Mouse (Mus musculus): Measurements from ENCODE around the gene Bcas3. TPM values are rescaled to one million over a fixed set of nuclear protein-coding genes. Genes with fewer than 3 reads are reported as not detected.

Bcas3 gene
- polyA plus RNA-seq, 2 experiments, result 22.2 to 28.2 TPM

DNA sequence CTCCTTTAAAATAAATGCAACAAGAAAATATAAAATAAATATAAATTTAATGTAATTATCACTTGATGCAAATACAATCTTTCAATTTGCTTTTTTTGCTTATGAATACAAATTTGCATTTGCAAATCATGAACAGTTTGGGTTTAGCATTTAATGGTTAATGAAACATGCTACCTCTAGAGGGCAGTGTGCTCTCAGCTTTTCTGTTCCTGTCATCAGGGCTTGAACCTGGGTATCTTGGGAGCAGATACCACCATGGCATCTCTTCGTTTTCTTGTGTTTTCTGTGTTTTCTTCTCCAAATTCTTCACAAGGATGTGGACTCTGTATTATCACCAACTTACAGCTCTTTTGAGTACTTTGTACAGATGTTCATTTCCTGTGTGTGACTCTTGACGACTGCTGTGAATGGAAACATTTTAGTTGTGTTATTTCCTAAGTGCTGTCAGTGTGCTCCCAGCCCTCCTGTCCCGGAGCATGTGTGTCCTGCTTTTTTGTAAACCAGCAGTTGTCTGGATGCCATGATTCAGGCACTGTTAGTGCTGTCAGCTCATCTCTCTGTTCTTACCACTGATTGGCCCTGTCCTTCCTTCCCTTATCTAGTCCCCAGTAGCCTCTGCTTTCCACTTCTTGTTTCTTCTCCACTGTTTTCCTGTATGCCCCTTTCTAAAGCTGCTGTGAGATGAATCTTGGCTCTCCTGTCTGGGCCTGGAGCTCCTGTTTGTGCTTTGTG lies 165.2 kb downstream of the Bcas3 start:
- 33% methylated on average over 3 of the region's 3 CpGs for WGBS
- no peak overlapping the region for H3K9ac ChIP-seq (ENCODE audit: low read depth, low read length, severe bottlenecking)
- H3K27ac ChIP-seq (replicated peaks; ENCODE audit: low read depth, low read length), result no peak overlapping the region
- H3K36me3 ChIP-seq (ENCODE audit: control insufficient read depth, insufficient read depth, low read length), result no peaks in the 10 kb centered on the region
- H3K4me2 ChIP-seq (replicated peaks; ENCODE audit: low read depth, low read length, severe bottlenecking), result no peak overlapping the region
- no peaks in the 10 kb centered on the region for H3K9me3 ChIP-seq (ENCODE audit: control insufficient read depth, low read length)
- ATAC-seq (ENCODE audit: low FRiP score, low read depth) (no peak), DNase-seq (ENCODE audit: low spot score) (peak; percentile 77)
- H3K4me3 ChIP-seq (replicated peaks; ENCODE audit: low read length), result no peak overlapping the region
- TF ChIP-seq POLR2A (IDR thresholded peaks at IDR 0.05; ENCODE audit: borderline replicate concordance, extremely low read depth, insufficient read depth, insufficient read length), result no peak
- H3K4me1 ChIP-seq (ENCODE audit: control insufficient read depth, insufficient read depth, low read length), result no peaks in the 10 kb centered on the region
- H3K27me3 ChIP-seq (ENCODE audit: control insufficient read depth, insufficient read depth, low read length), result no peaks in the 10 kb centered on the region

DNA sequence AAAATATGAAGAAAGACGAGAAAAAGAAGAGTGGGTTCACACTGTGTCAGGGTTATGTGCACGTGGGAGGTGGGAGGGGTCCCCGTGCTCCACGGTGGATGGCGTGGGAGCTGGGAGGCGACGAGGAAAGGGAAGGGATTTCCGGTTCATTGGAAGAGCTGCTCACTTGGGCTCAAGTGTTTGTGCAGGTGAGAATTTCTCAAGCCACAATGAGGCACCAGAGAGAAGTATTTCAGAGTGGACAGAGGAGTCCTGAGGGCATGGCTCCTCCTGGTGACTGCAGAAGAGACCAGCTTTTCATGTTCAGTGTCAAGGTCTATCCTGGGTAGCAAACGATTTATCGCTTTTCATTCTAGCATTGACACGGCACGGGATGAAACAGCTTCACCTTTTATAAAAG lies 167.3 kb downstream of the Bcas3 start:
- H3K9ac ChIP-seq (ENCODE audit: low read depth, low read length, severe bottlenecking), result no peak overlapping the region
- H3K4me3 ChIP-seq (replicated peaks; ENCODE audit: low read length), result no peak overlapping the region
- H3K4me2 ChIP-seq (replicated peaks; ENCODE audit: low read depth, low read length, severe bottlenecking), result no peak overlapping the region
- TF ChIP-seq POLR2A (IDR thresholded peaks at IDR 0.05; ENCODE audit: borderline replicate concordance, extremely low read depth, insufficient read depth, insufficient read length), result no peak
- H3K9me3 ChIP-seq (ENCODE audit: control insufficient read depth, low read length), result no peaks in the 10 kb centered on the region
- DNase-seq (ENCODE audit: low spot score) (no peak), ATAC-seq (ENCODE audit: low FRiP score, low read depth) (no peak)
- no peak overlapping the region for H3K27ac ChIP-seq (replicated peaks; ENCODE audit: low read depth, low read length)
- peaks cover 5% of the 10 kb centered on the region; the same call in 1 of the 2 replicates for H3K27me3 ChIP-seq (ENCODE audit: control insufficient read depth, insufficient read depth, low read length)
- H3K36me3 ChIP-seq (ENCODE audit: control insufficient read depth, insufficient read depth, low read length), result no peaks in the 10 kb centered on the region
- peaks cover 17% of the 10 kb centered on the region for H3K4me1 ChIP-seq (ENCODE audit: control insufficient read depth, insufficient read depth, low read length)
- WGBS, result 73% methylated on average over 12 of the region's 12 CpGs

- Histone ChIP-seq H3K4me3 (replicated peaks; ENCODE audit: low read length) (no peak overlapping the region), H3K27ac (replicated peaks; ENCODE audit: low read depth, low read length) (no peak overlapping the region), H3K4me2 (replicated peaks; ENCODE audit: low read depth, low read length, severe bottlenecking) (no peak overlapping the region), H3K36me3 (ENCODE audit: control insufficient read depth, insufficient read depth, low read length) (no peaks in the 10 kb centered on the region), H3K4me1 (ENCODE audit: control insufficient read depth, insufficient read depth, low read length) (peaks cover 24% of the 10 kb centered on the region), H3K9ac (ENCODE audit: low read depth, low read length, severe bottlenecking) (no peak overlapping the region), H3K27me3 (ENCODE audit: control insufficient read depth, insufficient read depth, low read length) (peaks cover 6% of the 10 kb centered on the region), H3K9me3 (ENCODE audit: control insufficient read depth, low read length) (no peaks in the 10 kb centered on the region)
- WGBS, result 58% methylated on average over 4 of the region's 4 CpGs
- DNase-seq (ENCODE audit: low spot score) (no peak), ATAC-seq (ENCODE audit: low FRiP score, low read depth) (no peak)
- no peak for TF ChIP-seq POLR2A (IDR thresholded peaks at IDR 0.05; ENCODE audit: borderline replicate concordance, extremely low read depth, insufficient read depth, insufficient read length)
These were observed 168.0 kb downstream of the Bcas3 start for GRCm38 (mm10) chr11:85520996-85521395.

DNA sequence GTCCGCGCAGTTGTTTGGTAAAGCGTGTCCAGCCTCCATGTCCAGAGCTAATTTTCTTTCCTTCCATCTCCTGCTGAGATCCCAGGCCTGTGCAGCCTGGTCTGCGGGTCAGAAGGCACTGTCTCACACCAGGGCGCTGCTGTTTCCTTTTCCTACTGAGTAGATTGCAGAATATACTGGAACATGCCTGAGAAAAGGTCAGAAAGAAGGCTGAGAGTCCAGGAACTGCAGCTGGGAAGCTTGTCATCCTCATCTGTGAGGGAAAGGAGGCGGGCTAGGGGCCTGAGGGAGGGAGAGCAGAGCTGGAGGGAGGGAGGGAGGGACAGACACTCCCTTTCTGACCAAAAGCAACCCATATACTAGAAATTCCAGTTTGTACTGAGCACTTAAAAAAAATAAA lies 170.7 kb downstream of the Bcas3 start:
- Histone ChIP-seq H3K27me3 (ENCODE audit: control insufficient read depth, insufficient read depth, low read length) (peaks cover 10% of the 10 kb centered on the region), H3K9ac (ENCODE audit: low read depth, low read length, severe bottlenecking) (no peak overlapping the region), H3K9me3 (ENCODE audit: control insufficient read depth, low read length) (no peaks in the 10 kb centered on the region), H3K4me1 (ENCODE audit: control insufficient read depth, insufficient read depth, low read length) (peaks cover 39% of the 10 kb centered on the region), H3K4me2 (replicated peaks; ENCODE audit: low read depth, low read length, severe bottlenecking) (no peak overlapping the region), H3K4me3 (replicated peaks; ENCODE audit: low read length) (no peak overlapping the region), H3K36me3 (ENCODE audit: control insufficient read depth, insufficient read depth, low read length) (no peaks in the 10 kb centered on the region), H3K27ac (replicated peaks; ENCODE audit: low read depth, low read length) (no peak overlapping the region; the same call in 1 of the 2 replicates)
- 42% methylated on average over 6 of the region's 6 CpGs for WGBS
- ATAC-seq (ENCODE audit: low FRiP score, low read depth), result no peak
- DNase-seq (ENCODE audit: low spot score), result no peak
- TF ChIP-seq POLR2A (IDR thresholded peaks at IDR 0.05; ENCODE audit: borderline replicate concordance, extremely low read depth, insufficient read depth, insufficient read length), result no peak

- WGBS, result 30% methylated on average over 12 of the region's 12 CpGs
- Histone ChIP-seq H3K9ac (ENCODE audit: low read depth, low read length, severe bottlenecking) (no peak overlapping the region), H3K4me3 (replicated peaks; ENCODE audit: low read length) (peak overlapping the region; percentile 18), H3K27ac (replicated peaks; ENCODE audit: low read depth, low read length) (no peak overlapping the region), H3K4me2 (replicated peaks; ENCODE audit: low read depth, low read length, severe bottlenecking) (peak overlapping the region; percentile 51), H3K4me1 (ENCODE audit: control insufficient read depth, insufficient read depth, low read length) (peaks cover 39% of the 10 kb centered on the region), H3K27me3 (ENCODE audit: control insufficient read depth, insufficient read depth, low read length) (peaks cover 10% of the 10 kb centered on the region), H3K9me3 (ENCODE audit: control insufficient read depth, low read length) (no peaks in the 10 kb centered on the region), H3K36me3 (ENCODE audit: control insufficient read depth, insufficient read depth, low read length) (no peaks in the 10 kb centered on the region)
- DNase-seq (ENCODE audit: low spot score) (peak; percentile 78), ATAC-seq (ENCODE audit: low FRiP score, low read depth) (no peak)
- TF ChIP-seq POLR2A (IDR thresholded peaks at IDR 0.05; ENCODE audit: borderline replicate concordance, extremely low read depth, insufficient read depth, insufficient read length), result no peak
These were observed 171.2 kb downstream of the Bcas3 start for GRCm38 (mm10) chr11:85524186-85524585.
